Mouse (Mus musculus): ENCODE measurements at regions not wholly inside any gene's neighbourhood (a gene's known extent, or its start where the extent isn't known, plus 50 kb on each side); places are given as distances from the start of the nearest gene placed in this dataset.

GRCm38 (mm10) chr2:117868857-117869256 lies 242.8 kb upstream of the Thbs1 start:
- TF ChIP-seq CTCF (IDR thresholded peaks at IDR 0.05; ENCODE audit: extremely low read depth, insufficient read depth, low read length) (no peak), POLR2A (IDR thresholded peaks at IDR 0.05; ENCODE audit: extremely low read depth, insufficient read depth, low read length) (no peak)
